Mouse (Mus musculus) embryonic facial prominence, embryonic 15.5 days (tissue): ENCODE results near the gene Nup188. TPM values are rescaled to one million over a fixed set of nuclear protein-coding genes. Genes with fewer than 3 reads are reported as not detected.

Experiments
- ATAC-seq: fragments of 200-750 bp; cut with Nextera tagmentation; 2 replicates; pipeline ENCODE4 v1.8.0; 2017; ENCODE audit warnings: low read depth, moderate TSS enrichment; ENCODE audit not compliant: insufficient number of reproducible peaks, low FRiP score, low TSS enrichment
- H3K27ac ChIP-seq: fragments of 300-500 bp; sonication (generic); replicated peaks from 2 replicates; pipeline ENCODE4 v1.5.1; 2015; ENCODE audit warnings: mild to moderate bottlenecking, inconsistent platforms
- H3K27me3 ChIP-seq: fragments of 300-500 bp; sonication (generic); 2 replicates; pipeline ENCODE4 v1.6.1; 2015; ENCODE audit warnings: inconsistent platforms
- H3K36me3 ChIP-seq: fragments of 300-500 bp; sonication (generic); 2 replicates; pipeline ENCODE4 v1.6.1; 2015; ENCODE audit warnings: mild to moderate bottlenecking, inconsistent platforms
- H3K4me1 ChIP-seq: fragments of 300-500 bp; sonication (generic); 2 replicates; pipeline ENCODE4 v1.6.1; 2015; ENCODE audit warnings: inconsistent platforms
- H3K4me2 ChIP-seq: fragments of 300-500 bp; sonication (generic); replicated peaks from 2 replicates; pipeline ENCODE4 v1.6.1; 2015; ENCODE audit warnings: mild to moderate bottlenecking, inconsistent platforms
- H3K4me3 ChIP-seq: fragments of 300-500 bp; sonication (generic); replicated peaks from 2 replicates; pipeline ENCODE4 v1.5.1; 2015; ENCODE audit warnings: mild to moderate bottlenecking, inconsistent platforms
- H3K9ac ChIP-seq: fragments of 300-500 bp; sonication (generic); 2 replicates; pipeline ENCODE4 v1.6.1; 2015; ENCODE audit warnings: inconsistent platforms
- H3K9me3 ChIP-seq: fragments of 300-500 bp; sonication (generic); replicated peaks from 2 replicates; pipeline ENCODE4 v1.6.1; 2016; ENCODE audit warnings: inconsistent platforms
- WGBS: fragments of 180-500 bp; shearing (Covaris S2); methylation state at CpG from one replicate; pipeline ENCODE4 v1.1.7; 2015; 5-methylcytosine and 5-hydroxymethylcytosine counted together
- polyA plus RNA-seq: library from polyadenylated mRNA; unstranded; fragments of >200 nt; fragmentation: Nextera tagmentation; extraction: Ambion mirVana; gene quantifications from 2 replicates; pipeline ENCODE4 v1.2.1, GENCODE M21; 2015

The Nup188 gene
- polyA plus RNA-seq, 1 experiment from 2014 or later = 34.3 TPM

- Histone ChIP-seq H3K27me3 (no peaks in the 10 kb centered on the region), H3K36me3 (peaks cover 70% of the 10 kb centered on the region)
Observed at GRCm38 (mm10) chr2:30299966-30300365, 13.8 kb downstream of the Nup188 start.

GRCm38 (mm10) chr2:30306087-30306486 lies 19.9 kb downstream of the Nup188 start:
- H3K4me3 ChIP-seq = no peak overlapping the region
- ATAC-seq = no peak
- H3K27ac ChIP-seq = no peak overlapping the region
- H3K27me3 ChIP-seq = no peaks in the 10 kb centered on the region
- no peaks in the 10 kb centered on the region for H3K4me1 ChIP-seq
- H3K9me3 ChIP-seq = no peaks in the 10 kb centered on the region
- H3K36me3 ChIP-seq = peaks cover 97% of the 10 kb centered on the region
- 93% methylated on average over 7 of the region's 7 CpGs for WGBS
- H3K9ac ChIP-seq = no peak overlapping the region
- no peak overlapping the region for H3K4me2 ChIP-seq

More at GRCm38 (mm10) chr2:30299966-30300365, 13.8 kb downstream of the Nup188 start:
- ATAC-seq = no peak
- Histone ChIP-seq H3K4me2 (no peak overlapping the region), H3K4me1 (no peaks in the 10 kb centered on the region), H3K4me3 (no peak overlapping the region), H3K9me3 (no peaks in the 10 kb centered on the region), H3K9ac (no peak overlapping the region), H3K27ac (no peak overlapping the region)
- 90% methylated on average over 5 of the region's 5 CpGs for WGBS

- H3K9ac ChIP-seq = no peak overlapping the region
- no peaks in the 10 kb centered on the region for H3K4me1 ChIP-seq
- no peak overlapping the region for H3K27ac ChIP-seq
- H3K4me2 ChIP-seq = no peak overlapping the region
- WGBS = 90% methylated on average over 3 of the region's 3 CpGs
- H3K9me3 ChIP-seq = no peaks in the 10 kb centered on the region
- H3K36me3 ChIP-seq = peaks cover 91% of the 10 kb centered on the region
- ATAC-seq = no peak
- H3K27me3 ChIP-seq = no peaks in the 10 kb centered on the region
- H3K4me3 ChIP-seq = no peak overlapping the region
Observed at GRCm38 (mm10) chr2:30309351-30309750, 23.2 kb downstream of the Nup188 start.

GRCm38 (mm10) chr2:30311481-30311880 lies 25.3 kb downstream of the Nup188 start:
- 91% methylated on average over 2 of the region's 2 CpGs for WGBS
- H3K4me3 ChIP-seq = no peak overlapping the region
- H3K36me3 ChIP-seq = peaks cover 91% of the 10 kb centered on the region
- H3K4me2 ChIP-seq = no peak overlapping the region
- H3K9ac ChIP-seq = no peak overlapping the region
- no peak for ATAC-seq
- H3K27me3 ChIP-seq = no peaks in the 10 kb centered on the region
- H3K4me1 ChIP-seq = no peaks in the 10 kb centered on the region
- no peaks in the 10 kb centered on the region for H3K9me3 ChIP-seq
- H3K27ac ChIP-seq = no peak overlapping the region

- WGBS = 92% methylated on average over 4 of the region's 4 CpGs
- no peak overlapping the region for H3K4me2 ChIP-seq
- H3K4me1 ChIP-seq = no peaks in the 10 kb centered on the region
- H3K4me3 ChIP-seq = no peak overlapping the region
- no peak for ATAC-seq
- peaks cover 87% of the 10 kb centered on the region for H3K36me3 ChIP-seq
- no peaks in the 10 kb centered on the region for H3K9me3 ChIP-seq
- H3K27ac ChIP-seq = no peak overlapping the region
- H3K9ac ChIP-seq = no peak overlapping the region
- H3K27me3 ChIP-seq = no peaks in the 10 kb centered on the region
Observed at GRCm38 (mm10) chr2:30316136-30316535, 29.9 kb downstream of the Nup188 start.

- Histone ChIP-seq H3K36me3 (peaks cover 90% of the 10 kb centered on the region), H3K4me1 (no peaks in the 10 kb centered on the region), H3K9ac (no peak overlapping the region), H3K27me3 (no peaks in the 10 kb centered on the region), H3K9me3 (no peaks in the 10 kb centered on the region), H3K27ac (no peak overlapping the region), H3K4me2 (no peak overlapping the region), H3K4me3 (no peak overlapping the region)
- no peak for ATAC-seq
- WGBS = 88% methylated on average over 5 of the region's 5 CpGs
Observed at GRCm38 (mm10) chr2:30316955-30317354, 30.8 kb downstream of the Nup188 start.

- Histone ChIP-seq H3K36me3 (peaks cover 93% of the 10 kb centered on the region), H3K9me3 (no peaks in the 10 kb centered on the region), H3K9ac (no peak overlapping the region), H3K4me1 (no peaks in the 10 kb centered on the region), H3K27ac (no peak overlapping the region), H3K4me2 (no peak overlapping the region), H3K27me3 (no peaks in the 10 kb centered on the region), H3K4me3 (no peak overlapping the region)
- ATAC-seq = no peak
- WGBS = 88% methylated on average over 4 of the region's 4 CpGs
Observed at GRCm38 (mm10) chr2:30319260-30319659, 33.1 kb downstream of the Nup188 start.

- H3K27ac ChIP-seq = no peak overlapping the region
- H3K9ac ChIP-seq = no peak overlapping the region
- H3K4me3 ChIP-seq = no peak overlapping the region
- WGBS = 90% methylated on average over 7 of the region's 7 CpGs
- ATAC-seq = no peak
- H3K27me3 ChIP-seq = no peaks in the 10 kb centered on the region
- H3K4me2 ChIP-seq = no peak overlapping the region
- no peaks in the 10 kb centered on the region for H3K9me3 ChIP-seq
- no peaks in the 10 kb centered on the region for H3K4me1 ChIP-seq
- H3K36me3 ChIP-seq = peaks cover 92% of the 10 kb centered on the region
Observed at GRCm38 (mm10) chr2:30323111-30323510, 36.9 kb downstream of the Nup188 start.

GRCm38 (mm10) chr2:30325296-30325695 lies 39.1 kb downstream of the Nup188 start:
- Histone ChIP-seq H3K4me2 (no peak overlapping the region), H3K36me3 (peaks cover 95% of the 10 kb centered on the region), H3K27ac (no peak overlapping the region), H3K9me3 (no peaks in the 10 kb centered on the region), H3K4me3 (no peak overlapping the region), H3K4me1 (no peaks in the 10 kb centered on the region), H3K27me3 (no peaks in the 10 kb centered on the region), H3K9ac (no peak overlapping the region)
- WGBS = 88% methylated on average over 5 of the region's 5 CpGs
- ATAC-seq = no peak

GRCm38 (mm10) chr2:30327276-30327675 lies 41.1 kb downstream of the Nup188 start:
- 89% methylated on average over 7 of the region's 7 CpGs for WGBS
- no peak overlapping the region for H3K4me3 ChIP-seq
- no peak for ATAC-seq
- H3K9ac ChIP-seq = no peak overlapping the region
- H3K4me2 ChIP-seq = no peak overlapping the region
- no peaks in the 10 kb centered on the region for H3K9me3 ChIP-seq
- H3K4me1 ChIP-seq = no peaks in the 10 kb centered on the region
- H3K36me3 ChIP-seq = peaks cover 95% of the 10 kb centered on the region
- no peak overlapping the region for H3K27ac ChIP-seq
- no peaks in the 10 kb centered on the region for H3K27me3 ChIP-seq

- Histone ChIP-seq H3K9me3 (no peaks in the 10 kb centered on the region), H3K4me1 (no peaks in the 10 kb centered on the region), H3K4me2 (no peak overlapping the region), H3K27me3 (no peaks in the 10 kb centered on the region), H3K9ac (no peak overlapping the region), H3K36me3 (peaks cover 95% of the 10 kb centered on the region), H3K27ac (no peak overlapping the region), H3K4me3 (no peak overlapping the region)
- ATAC-seq = no peak
- 91% methylated on average over 3 of the region's 3 CpGs for WGBS
Observed at GRCm38 (mm10) chr2:30328791-30329190, 42.6 kb downstream of the Nup188 start.

GRCm38 (mm10) chr2:30335324-30335723 lies 49.1 kb downstream of the Nup188 start:
- no peaks in the 10 kb centered on the region for H3K4me1 ChIP-seq
- H3K4me2 ChIP-seq = no peak overlapping the region
- no peak overlapping the region for H3K4me3 ChIP-seq
- no peaks in the 10 kb centered on the region for H3K27me3 ChIP-seq
- H3K36me3 ChIP-seq = peaks cover 97% of the 10 kb centered on the region
- WGBS = 96% methylated on average over 2 of the region's 2 CpGs
- H3K9ac ChIP-seq = no peak overlapping the region
- no peak for ATAC-seq
- H3K27ac ChIP-seq = no peak overlapping the region
- no peaks in the 10 kb centered on the region for H3K9me3 ChIP-seq
